Mouse (Mus musculus) ES-E14 (cell line): ENCODE results near the gene Ppp6r2.

Experiments used
- CHD2 ChIP-seq: IDR thresholded peaks from 2 replicates; pipeline ENCODE4 v1.6.1; 2014; ENCODE audit warnings: mild to moderate bottlenecking, low read depth, low read length, inconsistent platforms
- ZC3H11A ChIP-seq: IDR thresholded peaks from 2 replicates; pipeline ENCODE4 v1.6.1; 2012; ENCODE audit warnings: low read depth, mild to moderate bottlenecking, inconsistent platforms, low read length, borderline replicate concordance

DNA sequence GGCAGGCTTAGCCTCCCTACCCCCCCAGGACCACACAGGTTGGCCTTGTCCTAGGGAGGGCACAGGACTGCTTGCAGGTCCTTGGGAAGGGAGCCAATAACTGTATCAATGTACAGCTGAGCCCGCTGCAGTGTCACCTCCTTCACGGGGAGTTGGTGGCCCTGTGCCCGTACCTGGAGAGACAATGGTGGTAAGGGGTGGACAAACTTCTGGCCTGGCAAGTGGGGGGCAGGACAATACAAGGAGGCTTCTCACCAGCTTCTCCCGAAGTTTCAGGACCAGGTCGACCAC lies 26.5 kb upstream of the Ppp6r2 start:
- TF ChIP-seq CHD2 (no peak), ZC3H11A (no peak)
